Mouse (Mus musculus) T-helper 2 cell (primary cell): ENCODE measurements around the gene Ppm1l.

Experiments used
- in situ Hi-C: fragments of 300-600 bp; cut with MboI, MseI; formaldehyde crosslinking; loops from one replicate; pipeline ENCODE4 v1.15.1; 2025; ENCODE audit warnings: high pct_unique_total_duplicates

Gene Ppm1l

DNA sequence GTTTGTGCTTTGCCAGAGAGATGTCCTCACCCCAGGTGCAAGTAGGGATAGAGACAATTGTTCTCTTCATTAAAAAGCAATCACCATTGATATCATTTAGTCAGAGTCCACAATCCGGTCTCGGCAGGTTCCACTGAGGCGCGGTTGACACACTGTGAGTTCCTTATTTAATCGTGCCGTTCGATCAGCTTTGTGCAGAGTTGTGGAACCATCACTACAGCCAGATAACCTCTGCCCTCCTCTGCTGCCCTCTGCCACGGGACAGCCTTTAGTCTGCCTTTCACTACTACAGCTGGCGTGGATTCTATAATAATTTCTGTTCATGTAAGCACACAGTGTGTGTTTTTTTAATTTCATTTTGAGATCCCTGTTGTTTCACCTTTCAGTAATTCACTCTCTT is 17.2 kb downstream of the Ppm1l start:
- in situ Hi-C loops, result no loop called here

DNA sequence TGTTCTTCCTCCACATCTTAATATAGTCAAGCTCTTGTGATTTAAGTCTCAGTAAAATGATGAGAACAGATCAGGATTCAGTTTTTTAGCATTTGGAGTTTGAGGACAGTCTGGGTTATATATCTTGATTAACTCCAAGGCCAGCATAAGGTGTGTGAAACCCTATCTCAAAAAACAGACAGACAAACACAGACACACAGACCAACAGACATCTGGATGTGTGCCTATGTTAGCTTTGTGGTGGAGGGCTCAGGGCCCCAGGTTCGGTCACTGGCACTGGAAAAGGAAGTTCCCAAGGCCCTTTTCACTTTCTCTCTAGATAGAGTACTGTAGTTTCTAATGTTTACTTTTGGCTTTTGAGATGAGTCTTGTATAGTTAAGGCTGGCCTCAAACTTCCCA is 23.8 kb downstream of the Ppm1l start:
- in situ Hi-C loops, result no loop called here

GRCm38 (mm10) chr3:69340971-69341370 is 24.3 kb downstream of the Ppm1l start:
- in situ Hi-C loops, result no loop called here

DNA sequence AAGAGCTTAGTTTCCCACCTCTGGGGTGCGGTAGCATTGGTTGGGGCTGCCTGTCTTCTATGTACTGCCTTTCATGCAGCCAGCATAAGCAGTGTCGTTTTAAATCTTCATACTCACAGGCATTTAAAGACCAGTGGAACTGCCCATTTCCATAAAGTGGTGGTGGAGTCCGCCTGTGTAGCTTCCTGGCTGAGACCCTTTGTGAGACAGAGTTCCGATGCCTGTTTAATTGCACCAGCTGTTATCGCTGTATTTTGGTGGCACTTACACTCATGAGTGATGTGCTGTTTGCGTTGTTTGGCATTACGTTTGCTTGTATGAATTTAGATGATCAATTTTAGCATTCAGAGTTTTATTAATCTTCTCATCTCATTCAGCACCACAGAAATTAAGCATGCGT is 24.9 kb downstream of the Ppm1l start:
- in situ Hi-C loops, result no loop called here

DNA sequence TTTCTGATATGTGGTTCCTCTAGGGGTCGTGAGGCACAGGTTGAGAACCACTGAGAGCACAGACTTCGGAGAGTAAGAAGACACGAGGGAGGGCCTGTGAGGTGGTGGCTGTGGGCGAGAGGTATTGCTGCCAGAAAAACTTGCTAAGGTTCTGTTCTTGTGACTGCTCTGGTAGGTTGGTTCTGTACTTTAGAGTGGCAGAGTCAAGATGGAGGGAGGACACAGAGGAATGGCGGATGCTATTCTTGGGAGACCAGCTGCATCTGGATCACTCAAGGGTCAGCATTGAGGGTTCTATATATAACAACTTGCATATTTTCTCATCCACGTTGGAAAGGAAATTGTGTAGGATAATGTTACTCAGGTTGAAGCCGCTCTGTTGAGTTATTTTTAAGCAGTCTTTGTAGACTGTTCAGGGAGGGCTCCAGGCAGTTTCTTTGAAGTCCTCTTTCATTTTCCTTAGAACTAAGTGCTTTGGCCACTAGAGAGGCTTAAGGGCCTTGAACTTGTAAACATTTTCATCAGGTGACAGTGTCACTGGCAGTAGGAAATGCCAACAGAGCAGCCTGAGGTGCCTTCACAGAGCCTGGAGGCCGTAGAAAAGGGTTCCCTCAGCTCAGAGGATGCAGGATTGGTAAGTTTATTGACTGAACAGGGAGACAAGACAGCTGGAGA is 25.7 kb downstream of the Ppm1l start:
- in situ Hi-C loops, result no loop called here

- in situ Hi-C loops, result no loop called here
These were observed 26.5 kb downstream of the Ppm1l start for GRCm38 (mm10) chr3:69343124-69343523.

GRCm38 (mm10) chr3:69346514-69346913 is 29.9 kb downstream of the Ppm1l start:
- in situ Hi-C loops, result no loop called here

- in situ Hi-C loops, result no loop called here
These were observed 31.7 kb downstream of the Ppm1l start for GRCm38 (mm10) chr3:69348197-69348920.

GRCm38 (mm10) chr3:69348921-69349237 is 32.2 kb downstream of the Ppm1l start:
- in situ Hi-C loops, result no loop called here

- in situ Hi-C loops, result no loop called here
These were observed 33.3 kb downstream of the Ppm1l start for GRCm38 (mm10) chr3:69349973-69350372.

- in situ Hi-C loops, result no loop called here
These were observed 35.5 kb downstream of the Ppm1l start for GRCm38 (mm10) chr3:69352194-69352593.

DNA sequence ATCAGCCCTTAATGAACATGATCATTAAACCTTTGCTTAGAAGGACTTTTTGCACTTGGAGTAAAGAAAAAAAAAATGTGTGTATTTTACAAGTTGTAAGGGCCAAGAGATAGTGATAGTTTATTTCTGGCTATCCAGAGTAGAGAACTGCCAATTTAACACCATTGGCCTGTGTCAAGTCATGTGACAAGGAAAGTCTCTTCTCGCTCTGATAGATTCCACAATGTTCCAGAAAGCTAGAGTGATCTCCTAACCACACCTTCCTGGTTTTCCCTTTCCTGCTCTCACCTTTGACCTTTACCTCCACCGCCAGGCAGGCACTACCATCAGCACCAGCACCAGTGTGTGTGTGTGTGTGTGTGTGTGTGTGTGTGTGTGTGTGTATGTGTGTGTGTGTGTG is 38.0 kb downstream of the Ppm1l start:
- in situ Hi-C loops, result no loop called here

DNA sequence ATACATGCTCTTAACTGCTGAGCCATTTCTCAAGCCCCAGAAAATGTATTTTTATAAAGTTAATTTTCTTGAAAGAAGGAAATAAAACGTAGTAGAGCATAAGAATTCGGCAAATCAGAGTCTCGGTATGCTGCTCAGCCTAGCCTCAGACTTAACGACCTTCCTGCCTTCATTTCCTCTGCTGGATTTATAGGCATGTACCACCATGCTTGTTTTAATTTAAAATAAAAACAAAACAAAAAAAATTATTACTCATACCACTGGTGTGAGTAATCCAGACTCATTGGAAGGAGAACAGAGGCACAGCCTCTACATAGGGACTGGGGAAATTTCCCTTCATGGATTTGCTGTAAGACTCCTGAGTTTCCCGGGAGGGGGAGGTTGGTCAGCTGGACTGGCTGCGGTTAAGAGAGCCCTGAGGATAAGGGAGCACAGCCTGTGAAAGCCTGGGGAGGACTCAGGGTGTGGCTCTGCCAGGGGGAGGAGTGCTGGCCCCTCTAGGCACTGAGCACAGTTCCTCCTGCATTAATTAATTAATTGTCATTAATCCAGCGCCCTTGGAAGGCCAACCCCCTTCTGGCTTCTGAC is 39.5 kb downstream of the Ppm1l start:
- in situ Hi-C loops, result no loop called here

DNA sequence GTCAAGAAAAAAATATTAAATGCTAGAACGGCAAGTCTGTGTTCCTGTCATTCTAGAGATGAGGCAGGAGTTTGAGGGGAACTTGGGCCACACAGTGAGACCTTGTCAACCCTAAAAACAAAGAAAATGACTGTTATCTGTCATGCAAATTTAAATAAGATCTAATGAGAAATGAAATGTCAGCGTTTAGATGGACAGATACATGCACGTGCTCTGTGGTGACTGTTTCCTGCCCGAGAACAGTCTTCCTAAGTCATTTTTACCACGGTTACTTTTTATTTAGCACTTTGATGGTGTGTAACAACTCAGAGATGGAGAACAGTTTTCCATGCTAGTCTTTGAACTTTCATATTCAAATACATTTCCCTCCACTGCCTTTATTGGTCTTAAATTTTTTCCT is 40.1 kb downstream of the Ppm1l start:
- in situ Hi-C loops, result no loop called here

DNA sequence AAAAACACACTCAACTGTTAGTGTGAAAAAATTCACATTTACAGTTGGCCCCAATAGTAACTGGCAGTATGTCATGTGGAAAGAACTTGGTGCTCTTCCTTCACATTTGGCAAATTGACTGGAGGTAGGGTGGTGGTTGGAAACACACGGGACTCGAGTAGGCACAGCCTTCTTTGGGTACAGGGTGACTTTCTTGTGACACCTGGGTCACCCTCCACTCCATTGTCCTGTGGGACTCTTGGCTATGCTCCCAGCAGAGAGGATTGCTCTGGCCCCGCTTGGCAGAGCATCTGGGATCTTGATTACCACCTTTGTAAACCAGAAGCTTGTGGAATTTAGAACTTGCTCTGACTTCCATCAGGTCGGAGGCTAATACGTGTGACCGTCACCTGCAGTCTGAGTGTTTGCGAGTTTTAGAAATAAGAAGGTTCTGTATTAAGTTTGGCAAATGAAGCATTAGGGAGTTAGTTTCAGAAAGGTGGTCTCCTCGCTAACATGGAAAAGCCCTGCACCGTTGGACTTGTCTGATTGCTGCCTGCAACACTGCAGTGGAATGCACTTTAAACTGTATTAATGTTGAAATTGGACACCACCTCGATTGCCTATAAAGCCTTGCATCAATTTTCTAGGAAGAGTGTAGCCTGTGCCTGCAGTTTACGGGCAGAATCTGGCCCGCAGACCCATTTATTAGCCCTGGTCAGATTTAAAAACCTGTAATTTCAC is 41.4 kb downstream of the Ppm1l start:
- in situ Hi-C loops, result no loop called here

DNA sequence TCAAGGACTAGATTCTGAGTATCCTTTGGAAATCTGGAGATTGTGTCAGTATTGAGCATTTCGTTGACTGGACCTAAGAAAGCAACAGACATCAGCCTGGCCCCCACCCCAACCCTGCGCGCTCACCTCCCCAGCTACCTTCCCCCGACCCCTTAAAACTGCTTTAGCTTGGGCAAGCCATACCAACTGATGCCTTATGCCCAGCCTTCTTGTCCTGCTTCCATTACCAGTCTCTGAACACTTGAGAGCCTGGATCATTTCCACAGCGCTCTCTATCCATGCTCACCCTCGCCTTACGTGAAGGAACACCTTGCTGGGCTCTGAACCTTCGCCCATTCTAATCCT is 41.9 kb downstream of the Ppm1l start:
- in situ Hi-C loops, result no loop called here

DNA sequence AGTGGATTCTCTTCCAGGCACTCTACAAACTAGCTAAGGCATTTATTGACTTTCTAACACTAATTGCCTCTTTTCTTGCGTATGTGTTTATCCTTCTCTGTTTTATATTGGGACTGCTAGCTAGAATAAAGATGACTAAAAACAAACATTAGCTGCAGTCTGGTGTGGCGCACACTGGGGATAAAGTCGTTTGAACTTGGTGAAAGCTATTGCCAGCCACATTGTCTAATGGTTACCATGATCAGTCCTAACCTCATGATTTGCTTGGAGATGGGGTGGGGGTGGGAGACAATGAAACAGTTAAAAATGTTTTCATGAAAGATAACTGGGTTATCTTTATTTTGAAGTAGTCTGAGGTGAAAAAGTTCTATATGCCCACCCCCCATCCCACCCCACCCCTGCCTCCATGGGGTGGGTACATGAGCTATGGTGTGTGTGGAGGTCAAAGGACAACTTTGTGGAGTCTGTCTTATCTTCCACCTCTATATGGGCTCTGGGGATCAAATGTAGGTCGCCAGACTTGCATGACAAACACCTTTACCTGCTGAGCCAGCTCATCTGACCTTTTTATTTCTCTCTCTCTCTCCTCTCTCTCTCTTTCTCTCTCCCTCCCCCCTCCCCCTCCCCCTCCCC is 43.7 kb downstream of the Ppm1l start:
- in situ Hi-C loops, result loop anchor here (10.0 kb wide), 1 partner anchor 134 kb away; no protein-coding TSS in a partner anchor

- in situ Hi-C loops, result loop anchor here (10.0 kb wide), 1 partner anchor 133 kb away; no protein-coding TSS in a partner anchor
These were observed 45.1 kb downstream of the Ppm1l start for GRCm38 (mm10) chr3:69361487-69362349.

- in situ Hi-C loops, result loop anchor here (10.0 kb wide), 1 partner anchor 132 kb away; no protein-coding TSS in a partner anchor
These were observed 45.7 kb downstream of the Ppm1l start for GRCm38 (mm10) chr3:69362350-69362790.

DNA sequence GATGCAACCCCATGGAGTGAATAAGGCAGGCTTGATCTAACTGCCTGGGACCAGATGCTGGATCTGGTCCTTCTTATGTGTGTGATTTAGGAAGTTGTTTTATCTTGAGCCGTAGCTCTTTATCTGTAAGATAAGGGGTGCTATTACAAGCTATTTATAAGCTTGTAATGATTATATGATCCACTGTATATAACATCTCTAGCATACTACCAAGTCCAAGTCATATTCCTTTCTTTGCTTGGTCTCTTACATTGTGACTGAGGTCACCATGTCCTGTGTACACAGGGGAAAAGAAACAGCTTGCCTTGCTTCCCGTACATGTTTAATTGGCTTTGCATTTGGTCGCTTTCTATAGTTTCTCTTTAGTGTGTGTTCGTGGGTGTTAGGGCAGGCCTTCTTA is 46.2 kb downstream of the Ppm1l start:
- in situ Hi-C loops, result loop anchor here (10.0 kb wide), 1 partner anchor 132 kb away; no protein-coding TSS in a partner anchor

- in situ Hi-C loops, result loop anchor here (10.0 kb wide), 1 partner anchor 131 kb away; no protein-coding TSS in a partner anchor
These were observed 47.5 kb downstream of the Ppm1l start for GRCm38 (mm10) chr3:69364151-69364550.
